Mouse (Mus musculus) midbrain, embryonic 11.5 days (tissue): ENCODE measurements at regions not wholly inside any gene's neighbourhood (a gene's known extent, or its start where the extent isn't known, plus 50 kb on each side); places are given as distances from the start of the nearest gene placed in this dataset.

Source experiments
- ATAC-seq: fragments of 200-750 bp; cut with Nextera tagmentation; 2 replicates; pipeline ENCODE4 v1.8.0; 2017; ENCODE audit warnings: moderate TSS enrichment, moderate library complexity; ENCODE audit not compliant: low FRiP score
- DNase-seq: peaks from one replicate; pipeline ENCODE4 v3.0.0; 2015; ENCODE audit warnings: low spot score; ENCODE audit errors: missing footprints
- H3K27ac ChIP-seq: fragments of 300-500 bp; sonication (generic); 2 replicates; pipeline ENCODE4 v1.5.1; 2014; ENCODE audit warnings: low read depth, low read length
- H3K27me3 ChIP-seq: fragments of 300-500 bp; sonication (generic); 2 replicates; pipeline ENCODE4 v1.6.1; 2014; ENCODE audit warnings: mild to moderate bottlenecking, low read length, moderate library complexity, mixed read lengths; ENCODE audit not compliant: control insufficient read depth, insufficient read depth
- H3K36me3 ChIP-seq: fragments of 300-500 bp; sonication (generic); 2 replicates; pipeline ENCODE4 v1.6.1; 2014; ENCODE audit warnings: mild to moderate bottlenecking, low read length, moderate library complexity, mixed read lengths; ENCODE audit not compliant: control insufficient read depth, insufficient read depth
- H3K4me1 ChIP-seq: fragments of 300-500 bp; sonication (generic); 2 replicates; pipeline ENCODE4 v1.6.1; 2014; ENCODE audit warnings: low read length; ENCODE audit not compliant: control insufficient read depth, insufficient read depth
- H3K4me2 ChIP-seq: fragments of 300-500 bp; sonication (generic); 2 replicates; pipeline ENCODE4 v1.6.1; 2014; ENCODE audit warnings: mild to moderate bottlenecking, moderate library complexity
- H3K4me3 ChIP-seq: fragments of 300-500 bp; sonication (generic); 2 replicates; pipeline ENCODE4 v1.5.1; 2014; ENCODE audit warnings: low read depth, low read length
- H3K9ac ChIP-seq: fragments of 300-500 bp; sonication (generic); 2 replicates; pipeline ENCODE4 v1.6.1; 2014; ENCODE audit warnings: low read length
- H3K9me3 ChIP-seq: fragments of 300-500 bp; sonication (generic); 2 replicates; pipeline ENCODE4 v1.6.1; 2016; ENCODE audit warnings: low read length; ENCODE audit not compliant: control insufficient read depth
- WGBS: fragments of 180-500 bp; shearing (Covaris S2); extraction: QIAGEN DNeasy Blood & Tissue Kit; methylation state at CpG from one replicate; pipeline ENCODE4 v1.1.7; 2014; 5-methylcytosine and 5-hydroxymethylcytosine counted together

GRCm38 (mm10) chr10:43689914-43690316, 111.8 kb downstream of the Cd24a start:
- Histone ChIP-seq H3K27ac (no peak overlapping the region), H3K27me3 (no peaks in the 10 kb centered on the region), H3K4me2 (no peak overlapping the region), H3K9me3 (no peaks in the 10 kb centered on the region), H3K4me1 (peaks cover 7% of the 10 kb centered on the region), H3K4me3 (no peak overlapping the region), H3K36me3 (no peaks in the 10 kb centered on the region), H3K9ac (no peak overlapping the region)
- DNase-seq (no peak), ATAC-seq (no peak)
- WGBS = 44% methylated on average over 8 of the region's 8 CpGs

GRCm38 (mm10) chr10:43693974-43694373, 115.9 kb downstream of the Cd24a start:
- H3K36me3 ChIP-seq = no peaks in the 10 kb centered on the region
- no peaks in the 10 kb centered on the region for H3K9me3 ChIP-seq
- H3K27ac ChIP-seq = no peak overlapping the region
- H3K4me3 ChIP-seq = no peak overlapping the region
- DNase-seq (no peak), ATAC-seq (no peak)
- no peak overlapping the region for H3K4me2 ChIP-seq
- no peaks in the 10 kb centered on the region for H3K27me3 ChIP-seq
- H3K9ac ChIP-seq = no peak overlapping the region
- WGBS = 72% methylated on average over 5 of the region's 5 CpGs
- peaks cover 7% of the 10 kb centered on the region for H3K4me1 ChIP-seq

- whole genome bisulfite sequencing = 5% methylated on average over 6 of the region's 6 CpGs
- ATAC-seq = no peak
These were observed 116.4 kb downstream of the Cd24a start for GRCm38 (mm10) chr10:43694508-43694907.

GRCm38 (mm10) chr10:43695470-43695869, 117.4 kb downstream of the Cd24a start:
- H3K36me3 ChIP-seq = no peaks in the 10 kb centered on the region
- H3K9me3 ChIP-seq = no peaks in the 10 kb centered on the region
- no peak overlapping the region for H3K4me2 ChIP-seq
- H3K4me1 ChIP-seq = peaks cover 3% of the 10 kb centered on the region; the same call in 1 of the 2 replicates
- no peak overlapping the region for H3K9ac ChIP-seq
- no peak overlapping the region for H3K27ac ChIP-seq
- no peak for DNase-seq
- H3K4me3 ChIP-seq = no peak overlapping the region
- H3K27me3 ChIP-seq = no peaks in the 10 kb centered on the region
- 73% methylated on average over 10 of the region's 10 CpGs for WGBS
- no peak for ATAC-seq

More at GRCm38 (mm10) chr10:43694508-43694907, 116.4 kb downstream of the Cd24a start:
- H3K9ac ChIP-seq = no peak overlapping the region
- H3K4me3 ChIP-seq = no peak overlapping the region
- no peak overlapping the region for H3K27ac ChIP-seq
- H3K27me3 ChIP-seq = no peaks in the 10 kb centered on the region
- H3K36me3 ChIP-seq = no peaks in the 10 kb centered on the region
- DNase-seq = no peak
- no peak overlapping the region for H3K4me2 ChIP-seq
- H3K4me1 ChIP-seq = peaks cover 3% of the 10 kb centered on the region; the same call in 1 of the 2 replicates
- no peaks in the 10 kb centered on the region for H3K9me3 ChIP-seq

- H3K9me3 ChIP-seq = no peaks in the 10 kb centered on the region
- ATAC-seq (no peak), DNase-seq (peak; percentile 1)
- no peak overlapping the region for H3K9ac ChIP-seq
- H3K4me3 ChIP-seq = no peak overlapping the region
- peaks cover 3% of the 10 kb centered on the region; the same call in 1 of the 2 replicates for H3K4me1 ChIP-seq
- no peaks in the 10 kb centered on the region for H3K27me3 ChIP-seq
- WGBS = 86% methylated on average over 2 of the region's 2 CpGs
- H3K27ac ChIP-seq = no peak overlapping the region
- no peak overlapping the region for H3K4me2 ChIP-seq
- no peaks in the 10 kb centered on the region for H3K36me3 ChIP-seq
These were observed 119.8 kb downstream of the Cd24a start for GRCm38 (mm10) chr10:43697917-43698316.

- no peak overlapping the region for H3K4me2 ChIP-seq
- no peaks in the 10 kb centered on the region for H3K4me1 ChIP-seq
- H3K4me3 ChIP-seq = no peak overlapping the region
- no peaks in the 10 kb centered on the region for H3K27me3 ChIP-seq
- H3K9me3 ChIP-seq = no peaks in the 10 kb centered on the region
- 87% methylated on average over 13 of the region's 13 CpGs for WGBS
- DNase-seq (peak; percentile 75), ATAC-seq (no peak)
- no peak overlapping the region for H3K27ac ChIP-seq
- no peak overlapping the region for H3K9ac ChIP-seq
- no peaks in the 10 kb centered on the region for H3K36me3 ChIP-seq
These were observed 122.5 kb downstream of the Cd24a start for GRCm38 (mm10) chr10:43700371-43701289.

GRCm38 (mm10) chr10:43702895-43703294, 124.8 kb downstream of the Cd24a start:
- H3K4me3 ChIP-seq = no peak overlapping the region
- no peaks in the 10 kb centered on the region for H3K4me1 ChIP-seq
- H3K27me3 ChIP-seq = no peaks in the 10 kb centered on the region
- WGBS = 88% methylated on average over 5 of the region's 5 CpGs
- no peak overlapping the region for H3K4me2 ChIP-seq
- H3K9ac ChIP-seq = no peak overlapping the region
- H3K36me3 ChIP-seq = no peaks in the 10 kb centered on the region
- no peak for ATAC-seq
- no peak overlapping the region for H3K27ac ChIP-seq
- H3K9me3 ChIP-seq = no peaks in the 10 kb centered on the region
- DNase-seq = peak; percentile 57

GRCm38 (mm10) chr10:43706001-43706988, 128.2 kb downstream of the Cd24a start:
- Histone ChIP-seq H3K27me3 (no peaks in the 10 kb centered on the region), H3K9me3 (no peaks in the 10 kb centered on the region), H3K4me1 (no peaks in the 10 kb centered on the region), H3K9ac (no peak overlapping the region), H3K36me3 (no peaks in the 10 kb centered on the region), H3K27ac (no peak overlapping the region), H3K4me2 (no peak overlapping the region), H3K4me3 (no peak overlapping the region)
- ATAC-seq = no peak
- 64% methylated on average over 17 of the region's 17 CpGs for WGBS
- peak; percentile 26 for DNase-seq
